Mouse (Mus musculus): ENCODE measurements at regions not wholly inside any gene's neighbourhood (a gene's known extent, or its start where the extent isn't known, plus 50 kb on each side); places are given as distances from the start of the nearest gene placed in this dataset.
"Not testable (repeated sequence)": the region's sequence is repeated elsewhere in the genome, so short reads cannot be mapped to it uniquely, and the experiment has no call there.

GRCm38 (mm10) chr19:19750069-19750599, 639.1 kb upstream of the Rorb start:
- not testable (repeated sequence) for DNase-seq

GRCm38 (mm10) chr19:19747821-19748488, 637.0 kb upstream of the Rorb start:
- no peak for DNase-seq

- DNase-seq = no peak
These were observed 608.9 kb upstream of the Rorb start for GRCm38 (mm10) chr19:19719939-19720338.

All from cerebellum, postnatal 36 days (tissue).